Mouse (Mus musculus) right cerebral cortex, postnatal 14 days (tissue): ENCODE results near the gene Tor1b.
"Not testable (repeated sequence)": the region's sequence is repeated elsewhere in the genome, so short reads cannot be mapped to it uniquely, and the experiment has no call there.

ENCODE experiments used
- DNase-seq: peaks from one replicate; pipeline ENCODE4 v3.0.0; 2022

Gene Tor1b

DNA sequence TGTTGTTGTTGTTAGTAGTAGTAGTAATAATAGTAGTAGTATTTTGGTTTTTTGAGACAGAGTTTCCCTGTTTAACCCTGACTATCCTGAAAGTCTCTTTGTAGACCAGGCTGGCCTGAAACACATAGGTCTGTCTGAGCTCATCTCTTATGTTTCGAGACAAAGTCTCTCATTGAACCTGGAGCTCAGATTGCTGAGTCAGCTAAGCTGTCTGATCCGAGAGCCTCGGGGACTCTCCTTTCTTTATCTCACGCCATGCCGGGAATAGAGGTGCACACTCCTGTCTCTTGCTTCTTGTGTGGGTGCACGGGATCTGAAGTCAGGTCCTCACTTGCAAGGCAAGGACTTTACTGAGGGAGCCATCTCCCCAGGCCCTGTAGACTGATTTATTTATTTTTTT, 19.7 kb upstream of the Tor1b start:
- no peak for DNase-seq

DNA sequence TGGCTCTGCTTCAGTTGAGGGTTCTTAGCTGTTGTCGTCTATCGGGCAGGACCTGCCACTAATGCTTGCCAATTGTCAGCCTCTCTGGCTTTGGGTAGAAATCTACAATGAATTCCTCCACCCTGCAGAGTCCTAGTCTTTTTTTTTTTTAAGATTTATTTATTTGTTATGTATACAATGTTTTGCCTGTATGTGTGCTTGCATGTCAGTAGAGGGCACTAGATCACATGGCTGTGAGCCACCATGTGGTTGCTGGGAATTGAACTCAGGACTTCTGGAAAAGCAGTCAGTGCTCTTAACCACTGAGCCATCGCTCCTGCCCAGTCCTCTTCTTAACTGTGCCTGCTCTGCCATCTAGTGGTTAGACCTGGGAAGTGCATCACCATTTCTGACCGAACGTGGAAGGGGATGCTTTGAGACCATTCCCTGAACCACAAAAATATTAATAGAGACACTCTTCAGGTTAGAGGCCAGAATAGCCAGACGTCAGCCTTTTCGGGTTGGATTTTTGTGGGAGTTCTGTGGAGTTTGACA, 18.8 kb upstream of the Tor1b start:
- DNase-seq = peak; percentile 65

DNA sequence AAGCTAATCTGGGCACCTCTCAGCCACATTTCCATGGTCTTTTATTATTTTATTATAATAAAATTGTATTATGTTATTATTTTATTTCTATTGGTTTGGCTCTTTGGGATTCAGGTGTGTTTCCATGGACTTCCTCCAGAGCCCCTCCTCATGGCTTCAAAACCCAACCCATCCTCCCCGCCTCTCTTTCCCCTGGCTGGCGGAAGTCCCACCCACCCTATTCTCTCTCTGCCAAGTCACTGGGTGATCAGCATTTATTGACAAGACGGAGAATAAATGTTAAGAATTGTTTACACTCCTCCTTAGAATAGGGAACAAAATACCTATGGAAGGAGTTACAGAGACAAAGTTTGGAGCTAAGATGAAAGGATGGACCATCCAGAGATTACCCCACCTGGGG, 16.0 kb upstream of the Tor1b start:
- DNase-seq = no peak

DNA sequence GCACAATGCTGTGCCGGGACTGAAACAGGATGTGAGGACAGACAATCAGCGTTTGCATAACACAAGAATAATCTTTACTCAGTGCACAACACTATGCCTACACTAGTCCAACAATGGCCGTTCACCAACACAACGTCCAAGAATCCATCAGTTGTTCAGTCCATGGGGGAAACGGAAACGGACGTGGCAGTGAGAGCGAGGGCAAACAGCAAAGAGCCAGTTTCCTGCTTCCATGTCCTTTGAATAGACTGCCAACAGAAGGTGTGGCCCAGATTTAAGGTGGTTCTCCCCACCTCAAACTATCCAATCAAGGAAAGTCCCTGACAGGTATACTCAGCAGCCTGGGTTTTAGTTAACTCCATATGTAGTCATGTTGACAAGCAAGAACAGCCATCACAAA, 15.0 kb upstream of the Tor1b start:
- no peak for DNase-seq

DNA sequence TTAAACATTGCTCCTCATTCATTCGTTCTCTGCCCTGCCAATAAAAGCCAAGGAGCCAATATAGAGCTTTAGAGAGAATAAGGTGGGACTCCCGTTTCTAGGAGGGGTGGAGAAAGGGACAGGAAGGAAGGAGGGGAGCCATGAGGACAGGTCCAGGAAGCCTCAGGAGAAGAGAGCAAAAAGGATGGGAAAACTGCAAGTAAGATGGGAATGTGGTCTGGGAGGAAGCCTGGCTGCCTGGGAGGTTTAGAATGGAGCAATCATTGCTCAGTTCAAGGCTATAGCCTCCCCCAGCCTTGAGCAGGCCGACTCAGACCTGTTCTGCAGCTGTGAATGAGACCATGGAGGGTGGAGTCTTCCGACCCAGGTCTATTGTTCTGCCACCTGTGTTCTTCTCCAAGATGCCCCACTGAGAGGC, 14.2 kb upstream of the Tor1b start:
- no peak for DNase-seq

DNA sequence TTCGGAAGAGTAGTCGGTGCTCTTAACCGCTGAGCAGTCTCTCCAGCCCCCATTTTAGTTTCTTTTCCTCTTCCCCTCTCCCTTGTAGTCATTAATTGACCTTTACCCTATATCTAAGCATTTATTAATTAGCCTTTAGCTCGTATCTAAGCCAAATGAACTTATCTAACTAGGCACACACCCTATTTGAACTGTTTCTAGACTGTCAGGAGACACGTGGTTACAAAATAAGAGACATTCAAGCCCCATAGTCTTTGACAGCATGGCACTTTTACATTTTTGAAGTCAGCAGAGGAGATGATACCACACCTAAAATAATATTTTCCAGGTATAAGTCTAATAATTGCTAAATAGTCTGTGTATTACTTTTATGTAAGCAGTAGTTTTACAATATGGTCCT, 11.2 kb upstream of the Tor1b start:
- no peak for DNase-seq

DNA sequence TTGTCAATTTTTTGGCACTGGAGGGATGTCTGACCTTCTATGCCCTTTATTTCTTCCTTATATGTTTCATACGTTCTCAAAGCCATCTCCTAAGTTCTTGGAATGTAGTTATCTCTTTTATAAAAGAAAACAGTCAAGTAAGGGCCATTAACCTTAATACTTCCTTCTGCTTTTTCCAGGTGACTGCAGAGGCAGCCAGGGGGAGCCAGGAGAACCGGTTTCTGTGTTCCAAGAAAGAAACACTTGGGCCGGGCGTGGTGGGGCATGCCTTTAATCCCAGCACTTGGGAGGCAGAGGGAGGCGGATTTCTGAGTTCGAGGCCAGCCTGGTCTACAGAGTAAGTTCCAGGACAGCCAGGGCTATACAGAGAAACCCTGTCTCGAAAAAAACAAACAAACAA, 10.6 kb upstream of the Tor1b start:
- not testable (repeated sequence) for DNase-seq

DNA sequence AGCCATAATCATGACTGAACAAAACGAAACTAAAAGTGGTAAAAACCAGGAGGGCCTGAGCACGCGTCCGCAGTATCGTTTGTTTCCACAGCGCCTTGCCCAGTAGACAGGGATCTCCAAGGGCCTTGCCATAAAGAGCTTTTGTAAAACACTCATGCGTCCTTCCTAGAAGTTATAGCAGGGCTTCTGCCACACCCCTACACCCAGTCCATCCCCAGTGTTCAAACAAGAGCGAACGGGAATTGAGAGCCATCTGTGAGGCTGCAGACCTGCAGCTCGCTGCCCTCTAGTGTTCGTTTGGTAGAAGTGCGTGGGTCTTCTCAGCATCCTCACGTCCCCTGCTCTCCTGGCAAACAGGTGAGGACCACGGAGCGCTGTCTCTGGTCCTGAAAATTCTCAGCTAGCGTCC, 10.2 kb upstream of the Tor1b start:
- DNase-seq = peak; percentile 40

DNA sequence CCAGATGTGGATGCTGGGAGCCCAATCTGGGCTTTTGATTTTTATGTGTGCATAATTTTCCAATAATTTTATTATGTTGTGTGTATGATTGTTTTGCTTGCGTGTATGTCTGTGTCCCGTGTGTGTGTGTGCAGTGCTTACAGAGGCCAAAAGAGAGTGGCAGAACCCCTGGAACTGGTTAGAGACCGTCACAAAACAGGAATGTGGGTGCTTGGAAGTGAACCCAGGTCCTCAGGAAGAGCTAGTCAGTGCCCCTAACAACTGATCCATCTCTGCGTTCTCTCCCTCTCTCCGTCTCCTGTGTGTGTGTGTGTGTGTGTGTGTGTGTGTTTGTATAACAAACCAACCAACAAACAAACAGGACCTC, 319 bp upstream of the Tor1b start:
- DNase-seq = no peak

DNA sequence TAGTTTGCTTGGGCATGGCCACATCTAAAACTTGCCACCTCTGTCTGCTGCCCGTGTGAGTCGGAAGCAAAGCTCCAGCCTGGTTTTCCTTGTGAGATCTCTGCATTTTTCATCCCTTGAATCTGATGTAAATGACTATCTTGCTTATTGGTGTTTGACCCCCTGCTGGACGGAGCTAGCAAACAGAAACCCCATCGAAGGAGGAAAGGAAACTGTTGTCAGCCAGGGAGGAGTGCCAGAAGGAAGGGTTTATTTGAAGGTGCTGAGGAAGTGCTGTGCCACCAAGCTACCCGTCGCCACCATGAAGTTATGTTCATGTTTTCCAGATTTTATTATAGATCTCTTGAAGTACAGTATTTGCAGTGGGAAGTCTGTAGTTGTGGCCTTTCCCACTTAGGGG, 2.0 kb downstream of the Tor1b start:
- DNase-seq = no peak

DNA sequence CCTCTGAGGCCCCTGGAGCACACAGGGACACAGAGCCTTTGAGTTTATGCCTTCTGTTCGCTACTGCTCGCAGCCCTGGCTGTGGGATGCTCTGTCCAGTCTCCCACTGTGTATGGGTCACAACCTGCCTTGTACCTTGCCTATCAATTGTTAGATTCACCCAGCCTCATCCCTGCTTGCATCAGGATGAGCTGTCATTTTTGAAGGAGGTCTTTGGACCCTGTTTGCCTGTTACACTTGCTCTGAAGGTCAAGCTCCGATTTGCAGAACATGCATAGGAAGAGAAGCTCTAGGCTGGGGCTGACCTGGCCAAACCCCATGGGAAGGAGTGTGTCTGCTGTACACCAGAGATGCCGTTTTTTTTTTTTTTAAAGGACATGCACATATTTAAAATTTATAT, 4.8 kb downstream of the Tor1b start:
- no peak for DNase-seq

DNA sequence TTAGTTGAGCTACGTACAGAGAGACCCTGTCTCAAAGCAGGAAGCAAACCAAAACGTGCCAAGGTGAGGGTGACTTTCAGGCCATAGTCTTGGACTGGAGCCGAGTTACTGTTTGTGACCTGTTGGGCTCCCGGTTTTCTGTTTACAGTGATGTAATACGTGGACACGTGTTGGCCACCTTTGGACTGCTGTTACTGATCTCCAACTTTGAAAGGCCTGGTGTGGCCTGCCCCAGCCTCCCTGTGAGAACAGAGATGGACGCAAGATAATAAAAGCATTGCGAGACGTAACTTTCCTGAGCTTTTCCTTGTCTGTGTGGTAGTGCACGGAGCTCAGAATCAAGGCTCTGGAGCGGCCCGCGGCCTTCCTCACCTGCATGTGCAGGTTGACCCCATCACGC, 6.0 kb downstream of the Tor1b start:
- DNase-seq = no peak

DNA sequence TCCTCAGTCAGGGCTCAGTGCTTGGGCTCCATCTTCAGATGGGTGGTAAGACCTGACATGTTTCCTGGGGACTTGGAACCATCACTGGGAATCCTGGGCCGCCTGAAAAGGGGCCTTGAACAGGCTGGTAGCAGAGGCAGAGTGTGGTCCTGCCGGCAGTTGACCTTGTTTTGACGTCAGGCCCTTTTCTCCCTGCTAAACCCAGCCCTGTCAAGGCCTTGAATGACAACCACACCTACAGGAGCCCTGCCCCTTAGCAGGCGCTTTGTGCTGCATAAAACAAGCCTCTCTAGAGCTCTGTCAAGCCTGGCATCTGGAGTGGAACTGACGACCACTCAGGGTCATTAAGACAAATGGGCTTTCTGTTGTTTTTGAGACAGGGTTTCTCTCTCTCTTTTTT, 7.1 kb downstream of the Tor1b start:
- no peak for DNase-seq

DNA sequence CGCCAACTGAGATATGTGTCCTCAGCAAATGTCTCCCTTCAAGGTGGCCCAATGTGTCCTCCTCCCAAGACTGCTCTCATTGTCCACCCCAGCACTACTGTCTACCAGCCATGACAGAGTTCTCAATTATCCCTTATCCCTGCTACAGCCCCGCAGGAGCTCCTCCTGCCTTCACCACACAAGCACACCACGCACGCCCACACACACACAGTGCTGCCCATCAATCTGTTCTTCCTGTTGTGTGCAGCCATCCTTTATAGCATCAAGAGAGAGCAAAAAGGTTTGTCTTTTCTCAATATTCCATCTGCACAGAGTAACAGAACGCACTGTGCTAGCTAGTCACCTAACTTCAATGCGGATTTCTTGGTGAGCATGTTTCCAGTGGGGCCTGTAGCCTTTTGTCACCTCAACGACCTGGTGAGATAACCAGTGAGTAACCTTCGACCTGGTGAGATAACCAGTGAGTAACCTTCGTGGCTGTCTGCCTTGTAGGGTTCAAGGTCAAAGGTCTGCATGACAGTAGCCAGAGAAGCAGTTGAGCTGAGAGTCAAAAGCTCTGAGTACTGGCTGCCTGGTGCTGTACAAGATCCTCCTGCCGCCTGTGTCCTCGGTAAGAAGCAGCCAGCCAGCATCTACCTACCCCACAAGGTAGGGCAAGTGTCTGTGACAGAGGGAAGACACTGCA, 10.0 kb downstream of the Tor1b start:
- DNase-seq = no peak

DNA sequence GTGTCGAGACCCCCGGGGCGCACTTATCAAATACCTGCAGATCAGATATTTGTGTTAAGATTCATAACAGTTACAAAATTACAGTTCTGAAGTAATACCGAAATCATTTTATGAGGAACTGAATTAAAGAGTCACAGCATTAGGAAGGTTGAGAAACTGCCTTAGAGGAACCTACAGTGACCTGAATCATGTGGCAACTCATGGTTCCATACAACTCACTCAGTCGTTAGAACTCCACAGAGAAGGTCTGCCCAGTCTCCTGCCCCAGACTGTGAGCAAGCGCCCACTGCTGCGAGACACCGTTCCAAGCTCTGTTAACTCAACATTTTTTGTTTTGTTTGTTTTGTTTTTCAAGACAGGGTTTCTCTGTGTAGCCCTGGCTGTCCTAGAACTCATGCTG, 12.9 kb downstream of the Tor1b start:
- DNase-seq = no peak

DNA sequence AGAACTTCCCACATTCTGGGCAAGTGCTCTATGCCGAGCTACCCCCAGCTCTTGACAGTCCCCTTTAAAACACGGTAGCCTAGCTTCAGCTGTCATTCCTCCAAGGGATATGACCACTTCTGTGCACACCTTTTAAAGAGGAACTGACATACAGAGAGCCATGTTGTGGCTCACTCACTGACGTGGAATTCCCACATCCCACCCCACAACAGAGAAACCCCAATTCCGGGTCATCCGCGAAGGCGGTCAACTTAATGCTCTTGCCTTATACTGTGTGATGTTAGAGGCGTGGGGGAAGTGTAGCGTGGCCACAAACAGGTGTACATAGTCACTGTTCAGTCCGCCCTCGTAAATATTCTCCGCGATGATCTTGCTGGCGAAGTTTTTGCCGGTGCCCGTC, 14.1 kb downstream of the Tor1b start:
- no peak for DNase-seq

DNA sequence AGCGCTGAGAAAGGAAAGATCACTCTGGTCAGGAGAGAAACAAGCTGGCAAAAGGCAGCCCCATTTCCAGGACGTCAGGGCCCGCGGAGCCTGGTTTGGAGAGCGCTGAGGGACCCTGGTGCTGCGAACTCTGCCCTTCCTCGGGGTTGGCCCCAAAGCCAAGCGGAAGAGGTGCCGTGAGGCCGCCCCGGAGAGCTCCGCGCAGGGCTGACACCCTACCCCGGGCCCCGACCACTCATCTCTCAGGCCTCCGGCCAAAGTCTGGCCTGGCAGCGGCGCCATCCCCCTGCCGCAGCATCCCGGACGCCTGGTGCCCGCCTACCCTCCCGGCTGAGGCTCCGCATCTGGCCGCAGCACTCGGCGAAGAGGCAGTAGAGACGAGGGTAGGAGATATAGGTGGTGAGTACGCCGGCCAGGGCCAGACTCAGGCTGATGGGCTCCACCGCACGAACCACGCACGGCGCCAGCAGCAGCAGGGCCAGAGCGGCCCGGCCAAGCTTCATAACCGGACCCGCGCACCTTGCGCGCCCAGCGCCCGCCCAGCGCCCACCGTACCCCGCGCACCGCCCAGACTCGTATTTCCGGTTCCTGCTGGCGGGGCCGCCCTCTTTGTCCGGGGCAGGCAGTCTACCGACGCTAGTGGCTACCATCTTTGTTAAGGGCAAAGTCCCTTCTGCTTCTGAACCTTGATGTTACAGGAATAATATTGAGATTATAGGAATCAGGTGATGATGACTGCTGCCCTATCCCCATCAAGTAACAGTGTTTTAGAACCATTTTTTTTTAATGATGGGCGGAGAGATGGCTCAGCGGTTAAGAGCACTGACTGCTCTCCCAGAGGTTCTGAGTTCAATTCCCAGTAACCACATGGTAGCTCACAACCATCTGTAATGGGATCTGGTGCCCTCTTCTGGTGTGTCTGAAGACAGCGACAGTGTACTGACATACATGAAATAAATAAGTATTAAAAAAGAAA, 14.9 kb downstream of the Tor1b start, which contains the start of gene Tor1a:
Tor1a (minus strand) TSS at position 582 of the 976 bp plus-strand sequence.
- peak; percentile 91 for DNase-seq

DNA sequence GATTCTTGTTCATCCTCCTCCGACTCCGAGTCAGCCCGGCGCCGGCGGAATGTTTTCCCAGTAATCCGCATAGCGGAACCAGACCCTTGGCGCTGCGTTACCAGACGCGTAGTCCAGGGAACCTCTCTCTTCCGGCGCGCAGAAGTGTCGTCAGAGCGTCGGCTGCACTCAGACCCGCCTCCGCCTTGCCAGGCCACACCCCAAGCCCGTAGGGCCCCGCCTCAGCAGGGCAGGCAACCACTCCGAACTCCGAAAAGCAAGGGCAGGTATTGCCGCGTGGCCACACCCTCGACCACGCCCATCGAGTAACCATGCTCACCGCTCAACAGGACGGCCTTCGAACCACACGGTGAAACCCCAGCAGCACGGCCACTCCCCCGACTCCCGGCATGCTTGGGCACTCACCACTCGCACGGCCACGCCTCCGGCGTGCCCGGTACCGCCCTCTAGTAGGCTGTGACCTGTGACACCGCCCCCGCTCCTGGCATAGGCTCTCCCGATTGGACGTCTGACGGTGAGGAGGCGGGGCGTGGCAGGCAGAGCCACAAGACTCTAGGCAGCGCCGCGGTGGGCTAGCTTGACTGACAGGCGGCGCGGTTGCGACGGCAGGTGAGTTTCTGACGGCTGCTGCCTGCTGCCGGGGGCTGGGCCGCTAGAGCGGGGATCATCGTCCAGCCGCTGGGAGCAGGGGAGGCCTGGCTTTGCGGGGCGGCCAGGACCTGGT, 29.2 kb downstream of the Tor1b start, which contains the start of the genes BC005624 and Usp20:
BC005624 (minus strand) TSS at position 412 of the 724 bp plus-strand sequence.
Usp20 (plus strand) TSS at position 490 of the 724 bp plus-strand sequence.
- peak; percentile 99 for DNase-seq

DNA sequence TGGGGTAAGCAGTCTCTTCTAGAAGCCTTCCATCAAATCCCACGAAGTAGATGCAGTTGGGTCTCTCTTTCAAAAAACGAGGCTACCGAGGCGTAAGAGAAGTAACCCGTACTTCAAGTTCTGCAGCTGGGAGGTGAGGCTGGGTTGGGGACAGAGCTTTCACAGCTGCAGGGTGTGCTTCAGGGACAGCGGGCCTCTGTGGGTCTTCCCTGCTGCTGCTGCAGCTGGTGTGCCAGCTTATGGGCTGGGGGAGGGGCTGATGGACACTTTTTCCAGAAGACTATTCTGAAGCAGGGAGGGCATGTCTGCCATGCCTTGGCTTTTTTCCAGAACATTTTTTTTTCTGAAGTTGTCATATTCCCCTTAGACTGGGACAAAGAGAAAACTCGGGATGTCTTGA, 30.3 kb downstream of the Tor1b start:
- no peak for DNase-seq

DNA sequence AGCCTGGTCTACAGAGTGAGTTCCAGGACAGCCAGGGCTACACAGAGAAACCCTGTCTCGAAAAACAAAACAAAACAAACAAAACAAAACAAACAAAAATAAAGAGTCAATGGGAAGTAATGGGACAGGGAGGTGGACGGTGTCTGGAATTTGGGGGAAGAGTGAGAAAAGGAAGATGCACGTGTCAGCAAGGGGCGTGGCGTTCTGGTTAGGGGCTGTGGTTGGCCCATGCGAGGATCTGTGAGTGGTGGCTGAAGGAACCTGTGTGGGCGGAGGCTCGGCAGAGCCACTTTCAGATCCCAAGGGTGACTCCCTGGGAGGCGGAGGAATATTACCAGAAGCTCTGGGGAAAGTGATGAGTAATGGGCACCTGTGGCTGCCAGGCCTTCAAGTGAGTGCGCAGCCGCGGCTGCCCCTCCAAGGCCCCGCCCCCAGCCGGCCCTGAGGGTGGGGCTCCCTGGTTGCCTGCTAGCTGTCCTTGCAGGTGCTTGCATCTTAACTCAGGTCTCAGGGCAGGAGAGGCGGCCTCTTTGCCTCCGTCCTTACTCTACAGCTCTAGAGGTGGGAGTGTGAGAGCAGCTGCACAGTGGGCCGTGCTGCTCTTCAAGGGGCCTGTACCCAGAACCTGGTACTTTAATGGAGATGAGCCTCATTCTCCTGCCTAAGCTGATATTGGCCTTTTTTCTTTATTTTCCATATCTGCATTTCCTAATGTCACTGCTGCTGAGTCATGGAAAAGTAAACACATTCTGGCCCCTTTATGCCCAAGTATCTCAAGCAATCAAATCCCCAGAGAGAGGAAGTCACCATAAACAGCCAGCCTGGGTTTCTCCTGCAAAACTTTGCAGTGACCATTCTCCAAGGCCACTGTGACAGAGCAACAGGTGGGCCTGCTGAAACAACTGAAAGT, 32.6 kb downstream of the Tor1b start:
- DNase-seq = peak; percentile 33

DNA sequence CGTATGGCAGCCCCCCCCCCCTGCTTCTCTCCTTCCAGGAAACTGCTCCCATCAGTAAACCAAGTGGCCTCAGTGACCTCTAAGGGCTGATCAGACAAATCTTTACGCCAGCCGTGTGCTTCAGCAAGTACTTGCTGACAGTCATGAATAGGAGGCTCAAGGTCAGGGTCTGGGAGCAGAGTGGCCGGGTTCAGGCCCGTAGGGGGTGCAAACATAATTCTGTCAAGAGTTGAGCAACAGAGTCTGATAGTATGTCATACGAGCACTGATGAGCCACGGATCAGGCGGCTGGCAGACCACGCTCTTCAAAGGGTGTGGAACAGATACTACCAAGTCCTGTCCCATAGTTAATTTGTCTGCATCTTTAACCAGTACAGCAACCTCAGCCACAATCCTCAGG, 37.5 kb downstream of the Tor1b start:
- no peak for DNase-seq

DNA sequence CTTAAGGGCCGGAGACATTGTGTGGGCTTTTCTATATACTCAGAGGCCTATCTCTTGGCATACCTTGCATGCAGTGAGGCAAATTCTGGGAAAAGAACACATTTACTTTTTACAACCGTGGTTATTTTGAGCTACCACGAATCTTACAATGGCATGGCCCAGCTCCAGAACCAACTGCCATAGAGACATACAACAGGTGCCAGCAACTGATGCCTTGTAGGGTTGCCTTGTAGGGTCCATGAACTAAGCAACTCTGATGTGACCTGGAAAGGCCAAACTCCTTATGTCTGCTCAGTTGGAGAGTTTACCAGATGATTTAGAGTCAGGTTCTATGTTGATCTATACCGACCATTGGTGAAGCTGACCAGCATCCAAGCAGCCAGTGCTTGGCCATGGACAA, 42.1 kb downstream of the Tor1b start:
- no peak for DNase-seq
